Mouse (Mus musculus): ENCODE results near the gene Maz. TPM values are rescaled to one million over a fixed set of nuclear protein-coding genes. Genes with fewer than 3 reads are reported as not detected.

Maz gene
- polyA plus RNA-seq, 1 experiment = 193 TPM

GRCm38 (mm10) chr7:126999568-126999967, 27.3 kb downstream of the Maz start:
- peaks cover 4% of the 10 kb centered on the region for H3K36me3 ChIP-seq (ENCODE audit: control insufficient read depth)

GRCm38 (mm10) chr7:126996449-126996848, 30.4 kb downstream of the Maz start:
- TF ChIP-seq GATA1 (IDR thresholded peaks at IDR 0.05; ENCODE audit: low read length) (no peak), TAL1 (IDR thresholded peaks at IDR 0.05; ENCODE audit: low read length) (no peak)
- H3K27me3 ChIP-seq (ENCODE audit: control insufficient read depth) = no peaks in the 10 kb centered on the region
- peaks cover 2% of the 10 kb centered on the region; the same call in 1 of the 2 replicates for H3K4me1 ChIP-seq (ENCODE audit: control insufficient read depth)
- H3K9me3 ChIP-seq (ENCODE audit: control insufficient read depth, low read length) = peaks cover 4% of the 10 kb centered on the region
- no peak overlapping the region for H3K4me3 ChIP-seq (replicated peaks)
- peaks cover 4% of the 10 kb centered on the region for H3K36me3 ChIP-seq (ENCODE audit: control insufficient read depth)

More at GRCm38 (mm10) chr7:126999568-126999967, 27.3 kb downstream of the Maz start:
- TF ChIP-seq TAL1 (IDR thresholded peaks at IDR 0.05; ENCODE audit: low read length) (no peak), GATA1 (IDR thresholded peaks at IDR 0.05; ENCODE audit: low read length) (no peak)
- Histone ChIP-seq H3K4me3 (replicated peaks) (no peak overlapping the region), H3K4me1 (ENCODE audit: control insufficient read depth) (peaks cover 4% of the 10 kb centered on the region), H3K27me3 (ENCODE audit: control insufficient read depth) (no peaks in the 10 kb centered on the region), H3K9me3 (ENCODE audit: control insufficient read depth, low read length) (peaks cover 4% of the 10 kb centered on the region)

- Histone ChIP-seq H3K4me1 (ENCODE audit: control insufficient read depth) (no peaks in the 10 kb centered on the region), H3K36me3 (ENCODE audit: control insufficient read depth) (no peaks in the 10 kb centered on the region; the same call in none of the 2 replicates), H3K9me3 (ENCODE audit: control insufficient read depth, low read length) (no peaks in the 10 kb centered on the region), H3K27me3 (ENCODE audit: control insufficient read depth) (no peaks in the 10 kb centered on the region), H3K4me3 (replicated peaks) (no peak overlapping the region)
- TF ChIP-seq TAL1 (IDR thresholded peaks at IDR 0.05; ENCODE audit: low read length) (no peak), GATA1 (IDR thresholded peaks at IDR 0.05; ENCODE audit: low read length) (no peak)
These were observed 38.0 kb downstream of the Maz start for GRCm38 (mm10) chr7:126988816-126989215.

- peaks cover 4% of the 10 kb centered on the region for H3K36me3 ChIP-seq (ENCODE audit: control insufficient read depth)
- no peaks in the 10 kb centered on the region for H3K9me3 ChIP-seq (ENCODE audit: control insufficient read depth, low read length)
- H3K4me1 ChIP-seq (ENCODE audit: control insufficient read depth) = peaks cover 5% of the 10 kb centered on the region
- no peak for TF ChIP-seq GATA1 (IDR thresholded peaks at IDR 0.05; ENCODE audit: low read length)
- no peak for TF ChIP-seq TAL1 (IDR thresholded peaks at IDR 0.05; ENCODE audit: low read length)
- H3K27me3 ChIP-seq (ENCODE audit: control insufficient read depth) = no peaks in the 10 kb centered on the region
- no peak overlapping the region for H3K4me3 ChIP-seq (replicated peaks)
These were observed 40.5 kb downstream of the Maz start for GRCm38 (mm10) chr7:126986319-126986718.

GRCm38 (mm10) chr7:126984667-126985444, 42.0 kb downstream of the Maz start:
- no peak for TF ChIP-seq TAL1 (IDR thresholded peaks at IDR 0.05; ENCODE audit: low read length)
- no peak for TF ChIP-seq GATA1 (IDR thresholded peaks at IDR 0.05; ENCODE audit: low read length)
- Histone ChIP-seq H3K9me3 (ENCODE audit: control insufficient read depth, low read length) (no peaks in the 10 kb centered on the region), H3K27me3 (ENCODE audit: control insufficient read depth) (no peaks in the 10 kb centered on the region), H3K4me1 (ENCODE audit: control insufficient read depth) (peaks cover 8% of the 10 kb centered on the region), H3K4me3 (replicated peaks) (no peak overlapping the region), H3K36me3 (ENCODE audit: control insufficient read depth) (peaks cover 17% of the 10 kb centered on the region)

GRCm38 (mm10) chr7:126983113-126983512, 43.7 kb downstream of the Maz start:
- TF ChIP-seq GATA1 (IDR thresholded peaks at IDR 0.05; ENCODE audit: low read length) (no peak), TAL1 (IDR thresholded peaks at IDR 0.05; ENCODE audit: low read length) (no peak)
- Histone ChIP-seq H3K27me3 (ENCODE audit: control insufficient read depth) (no peaks in the 10 kb centered on the region), H3K36me3 (ENCODE audit: control insufficient read depth) (peaks cover 34% of the 10 kb centered on the region), H3K4me3 (replicated peaks) (no peak overlapping the region), H3K9me3 (ENCODE audit: control insufficient read depth, low read length) (no peaks in the 10 kb centered on the region), H3K4me1 (ENCODE audit: control insufficient read depth) (peaks cover 26% of the 10 kb centered on the region)

- Histone ChIP-seq H3K27me3 (ENCODE audit: control insufficient read depth) (no peaks in the 10 kb centered on the region), H3K36me3 (ENCODE audit: control insufficient read depth) (peaks cover 40% of the 10 kb centered on the region), H3K9me3 (ENCODE audit: control insufficient read depth, low read length) (no peaks in the 10 kb centered on the region), H3K4me1 (ENCODE audit: control insufficient read depth) (peaks cover 36% of the 10 kb centered on the region), H3K4me3 (replicated peaks) (no peak overlapping the region)
- TF ChIP-seq GATA1 (IDR thresholded peaks at IDR 0.05; ENCODE audit: low read length) = no peak
These were observed 44.8 kb downstream of the Maz start for GRCm38 (mm10) chr7:126982054-126982453.

GRCm38 (mm10) chr7:126981601-126982000, 45.2 kb downstream of the Maz start:
- no peaks in the 10 kb centered on the region for H3K9me3 ChIP-seq (ENCODE audit: control insufficient read depth, low read length)
- H3K27me3 ChIP-seq (ENCODE audit: control insufficient read depth) = no peaks in the 10 kb centered on the region
- peaks cover 40% of the 10 kb centered on the region for H3K36me3 ChIP-seq (ENCODE audit: control insufficient read depth)
- no peak overlapping the region for H3K4me3 ChIP-seq (replicated peaks)
- TF ChIP-seq GATA1 (IDR thresholded peaks at IDR 0.05; ENCODE audit: low read length) = no peak
- TF ChIP-seq TAL1 (IDR thresholded peaks at IDR 0.05; ENCODE audit: low read length) = no peak
- peaks cover 40% of the 10 kb centered on the region for H3K4me1 ChIP-seq (ENCODE audit: control insufficient read depth)

GRCm38 (mm10) chr7:126978841-126979240, 48.0 kb downstream of the Maz start:
- H3K27me3 ChIP-seq (ENCODE audit: control insufficient read depth) = 0 out of 2 replicates have a peak, but pooled peaks cover 2% of the 10 kb centered on the region
- TF ChIP-seq GATA1 (IDR thresholded peaks at IDR 0.05; ENCODE audit: low read length) (no peak), TAL1 (IDR thresholded peaks at IDR 0.05; ENCODE audit: low read length) (no peak)
- peak overlapping the region; percentile 15 for H3K4me3 ChIP-seq (replicated peaks)
- H3K36me3 ChIP-seq (ENCODE audit: control insufficient read depth) = peaks cover 40% of the 10 kb centered on the region
- H3K4me1 ChIP-seq (ENCODE audit: control insufficient read depth) = peaks cover 53% of the 10 kb centered on the region
- no peaks in the 10 kb centered on the region for H3K9me3 ChIP-seq (ENCODE audit: control insufficient read depth, low read length)

Data from erythroblast, embryonic 14.5 days (primary cell).